Mouse (Mus musculus) midbrain, embryonic 11.5 days (tissue): ENCODE measurements at regions not wholly inside any gene's neighbourhood (a gene's known extent, or its start where the extent isn't known, plus 50 kb on each side); places are given as distances from the start of the nearest gene placed in this dataset.
A peak's percentile ranks its signal among the peaks of the same experiment; 100 is the strongest.

Experiments used
- ATAC-seq: fragments of 200-750 bp; cut with Nextera tagmentation; 2 replicates; pipeline ENCODE4 v1.8.0; 2017; ENCODE audit warnings: moderate TSS enrichment, moderate library complexity; ENCODE audit not compliant: low FRiP score
- DNase-seq: peaks from one replicate; pipeline ENCODE4 v3.0.0; 2015; ENCODE audit warnings: low spot score; ENCODE audit errors: missing footprints
- H3K27ac ChIP-seq: fragments of 300-500 bp; sonication (generic); 2 replicates; pipeline ENCODE4 v1.5.1; 2014; ENCODE audit warnings: low read depth, low read length
- H3K27me3 ChIP-seq: fragments of 300-500 bp; sonication (generic); 2 replicates; pipeline ENCODE4 v1.6.1; 2014; ENCODE audit warnings: mild to moderate bottlenecking, low read length, moderate library complexity, mixed read lengths; ENCODE audit not compliant: control insufficient read depth, insufficient read depth
- H3K36me3 ChIP-seq: fragments of 300-500 bp; sonication (generic); 2 replicates; pipeline ENCODE4 v1.6.1; 2014; ENCODE audit warnings: mild to moderate bottlenecking, low read length, moderate library complexity, mixed read lengths; ENCODE audit not compliant: control insufficient read depth, insufficient read depth
- H3K4me1 ChIP-seq: fragments of 300-500 bp; sonication (generic); 2 replicates; pipeline ENCODE4 v1.6.1; 2014; ENCODE audit warnings: low read length; ENCODE audit not compliant: control insufficient read depth, insufficient read depth
- H3K4me2 ChIP-seq: fragments of 300-500 bp; sonication (generic); 2 replicates; pipeline ENCODE4 v1.6.1; 2014; ENCODE audit warnings: mild to moderate bottlenecking, moderate library complexity
- H3K4me3 ChIP-seq: fragments of 300-500 bp; sonication (generic); 2 replicates; pipeline ENCODE4 v1.5.1; 2014; ENCODE audit warnings: low read depth, low read length
- H3K9ac ChIP-seq: fragments of 300-500 bp; sonication (generic); 2 replicates; pipeline ENCODE4 v1.6.1; 2014; ENCODE audit warnings: low read length
- H3K9me3 ChIP-seq: fragments of 300-500 bp; sonication (generic); 2 replicates; pipeline ENCODE4 v1.6.1; 2016; ENCODE audit warnings: low read length; ENCODE audit not compliant: control insufficient read depth
- WGBS: fragments of 180-500 bp; shearing (Covaris S2); extraction: QIAGEN DNeasy Blood & Tissue Kit; methylation state at CpG from one replicate; pipeline ENCODE4 v1.1.7; 2014; 5-methylcytosine and 5-hydroxymethylcytosine counted together

DNA sequence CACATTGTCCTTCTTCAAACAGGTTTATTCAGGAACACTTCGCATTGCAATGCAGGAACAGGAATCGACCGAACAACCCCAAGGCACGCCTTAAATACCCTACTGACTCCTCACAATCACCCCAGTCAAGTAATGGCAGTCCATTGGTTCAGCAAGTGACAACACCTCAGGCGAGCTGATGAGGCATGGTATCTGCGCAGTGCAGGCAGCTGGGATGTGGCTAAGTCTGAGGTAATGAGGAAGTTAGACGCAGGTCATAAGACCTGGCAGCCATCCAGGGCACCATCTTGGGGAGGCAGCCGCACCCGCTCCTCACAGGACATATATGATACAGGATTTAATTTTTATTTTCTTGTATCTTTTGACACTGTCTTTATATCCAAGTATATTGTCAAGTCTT, 1251.6 kb downstream of the Basp1 start:
- ATAC-seq (no peak), DNase-seq (no peak)
- no peak overlapping the region for H3K4me3 ChIP-seq
- no peaks in the 10 kb centered on the region for H3K9me3 ChIP-seq
- no peak overlapping the region for H3K27ac ChIP-seq
- H3K9ac ChIP-seq: no peak overlapping the region
- no peaks in the 10 kb centered on the region for H3K36me3 ChIP-seq
- H3K4me1 ChIP-seq: no peaks in the 10 kb centered on the region
- 93% methylated on average over 9 of the region's 9 CpGs for WGBS
- H3K4me2 ChIP-seq: no peak overlapping the region
- H3K27me3 ChIP-seq: no peaks in the 10 kb centered on the region

GRCm38 (mm10) chr15:24157700-24158350, 1255.7 kb downstream of the Basp1 start:
- Histone ChIP-seq H3K27me3 (no peaks in the 10 kb centered on the region), H3K4me1 (no peaks in the 10 kb centered on the region), H3K4me3 (no peak overlapping the region), H3K27ac (no peak overlapping the region), H3K36me3 (no peaks in the 10 kb centered on the region), H3K4me2 (no peak overlapping the region), H3K9ac (no peak overlapping the region), H3K9me3 (no peaks in the 10 kb centered on the region)
- 84% methylated on average over 10 of the region's 10 CpGs for WGBS
- ATAC-seq (no peak), DNase-seq (peak; percentile 59)

GRCm38 (mm10) chr15:24154291-24154690, 1259.3 kb downstream of the Basp1 start:
- Histone ChIP-seq H3K4me1 (no peaks in the 10 kb centered on the region), H3K27me3 (no peaks in the 10 kb centered on the region), H3K4me2 (no peak overlapping the region), H3K27ac (no peak overlapping the region), H3K9me3 (no peaks in the 10 kb centered on the region), H3K4me3 (no peak overlapping the region), H3K36me3 (no peaks in the 10 kb centered on the region), H3K9ac (no peak overlapping the region)
- WGBS: 89% methylated on average over 3 of the region's 3 CpGs
- ATAC-seq: no peak
- peak; percentile 6 for DNase-seq

DNA sequence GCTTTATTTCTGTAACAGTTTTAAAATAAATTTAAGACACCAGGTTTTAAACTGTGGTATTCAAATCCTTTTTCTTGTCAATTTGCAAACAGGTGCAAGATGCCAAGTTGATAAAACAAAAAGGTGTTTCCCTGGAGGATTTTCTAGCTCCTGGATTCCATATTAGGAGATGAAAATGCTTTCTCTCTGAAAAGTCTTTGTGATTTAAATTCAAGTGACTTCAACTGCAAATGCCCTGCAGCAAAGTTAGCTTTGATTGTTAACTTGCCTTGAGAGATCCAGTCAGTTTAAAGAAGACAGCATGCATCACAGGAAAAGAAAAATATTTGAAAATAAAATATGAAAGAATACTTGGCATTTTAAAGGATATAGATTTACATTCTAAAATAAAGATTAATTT, 1289.3 kb downstream of the Basp1 start:
- H3K9ac ChIP-seq: no peak overlapping the region
- H3K27me3 ChIP-seq: no peaks in the 10 kb centered on the region
- no peak overlapping the region for H3K4me2 ChIP-seq
- H3K9me3 ChIP-seq: no peaks in the 10 kb centered on the region
- no peak for ATAC-seq
- no peak for DNase-seq
- no peak overlapping the region for H3K4me3 ChIP-seq
- H3K27ac ChIP-seq: no peak overlapping the region
- H3K36me3 ChIP-seq: no peaks in the 10 kb centered on the region
- H3K4me1 ChIP-seq: no peaks in the 10 kb centered on the region; the same call in 1 of the 2 replicates

- H3K27me3 ChIP-seq: no peaks in the 10 kb centered on the region
- DNase-seq (no peak), ATAC-seq (no peak)
- no peaks in the 10 kb centered on the region for H3K4me1 ChIP-seq
- no peak overlapping the region for H3K4me2 ChIP-seq
- H3K4me3 ChIP-seq: no peak overlapping the region
- 81% methylated on average over 5 of the region's 5 CpGs for WGBS
- H3K9me3 ChIP-seq: no peaks in the 10 kb centered on the region
- H3K36me3 ChIP-seq: no peaks in the 10 kb centered on the region
- no peak overlapping the region for H3K27ac ChIP-seq
- no peak overlapping the region for H3K9ac ChIP-seq
These were observed 1327.3 kb downstream of the Basp1 start for GRCm38 (mm10) chr15:24086267-24086666.

DNA sequence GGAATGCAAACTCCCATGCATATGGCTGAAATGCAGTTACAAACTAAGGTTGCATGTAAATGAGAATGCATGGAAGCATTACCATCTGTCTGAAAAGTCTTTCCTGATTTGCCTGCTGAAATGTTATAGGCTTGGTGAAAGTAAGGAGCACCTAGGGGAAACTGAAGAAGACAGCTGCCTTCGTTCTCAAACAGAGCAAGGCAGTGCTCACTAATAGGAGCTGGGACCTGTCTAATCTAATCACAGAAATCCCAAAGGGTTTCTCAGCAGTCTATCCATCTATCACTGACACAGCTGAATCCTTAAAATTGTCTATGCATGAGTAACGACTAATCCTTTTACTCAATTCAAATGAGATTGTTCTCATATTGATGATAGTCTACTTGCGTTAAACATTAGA, 1360.4 kb downstream of the Basp1 start:
- no peak overlapping the region for H3K27ac ChIP-seq
- H3K9ac ChIP-seq: no peak overlapping the region
- no peaks in the 10 kb centered on the region for H3K36me3 ChIP-seq
- H3K27me3 ChIP-seq: no peaks in the 10 kb centered on the region
- no peaks in the 10 kb centered on the region for H3K9me3 ChIP-seq
- WGBS: 72% methylated on average over 3 of the region's 3 CpGs
- DNase-seq (no peak), ATAC-seq (peak; percentile 58; the same call in 1 of the 2 replicates)
- no peaks in the 10 kb centered on the region for H3K4me1 ChIP-seq
- no peak overlapping the region for H3K4me3 ChIP-seq
- no peak overlapping the region for H3K4me2 ChIP-seq

GRCm38 (mm10) chr15:24040847-24041246, 1372.7 kb downstream of the Basp1 start:
- ATAC-seq (no peak), DNase-seq (no peak)
- Histone ChIP-seq H3K27ac (no peak overlapping the region), H3K4me3 (no peak overlapping the region), H3K9ac (no peak overlapping the region), H3K36me3 (no peaks in the 10 kb centered on the region), H3K4me2 (no peak overlapping the region), H3K27me3 (no peaks in the 10 kb centered on the region), H3K4me1 (no peaks in the 10 kb centered on the region), H3K9me3 (no peaks in the 10 kb centered on the region)
- WGBS: 61% methylated on average over 2 of the region's 2 CpGs

GRCm38 (mm10) chr15:24039174-24039573, 1374.4 kb downstream of the Basp1 start:
- H3K9me3 ChIP-seq: no peaks in the 10 kb centered on the region
- DNase-seq (no peak), ATAC-seq (no peak)
- no peak overlapping the region for H3K27ac ChIP-seq
- WGBS: 87% methylated on average over 5 of the region's 5 CpGs
- no peaks in the 10 kb centered on the region for H3K27me3 ChIP-seq
- no peaks in the 10 kb centered on the region for H3K36me3 ChIP-seq
- H3K4me3 ChIP-seq: no peak overlapping the region
- H3K4me2 ChIP-seq: no peak overlapping the region
- H3K9ac ChIP-seq: no peak overlapping the region
- no peaks in the 10 kb centered on the region for H3K4me1 ChIP-seq

GRCm38 (mm10) chr15:24022137-24022536, 1391.4 kb downstream of the Basp1 start:
- no peaks in the 10 kb centered on the region for H3K36me3 ChIP-seq

More at GRCm38 (mm10) chr15:24022137-24022536, 1391.4 kb downstream of the Basp1 start:
- ATAC-seq (no peak), DNase-seq (no peak)
- Histone ChIP-seq H3K4me1 (no peaks in the 10 kb centered on the region), H3K27me3 (no peaks in the 10 kb centered on the region), H3K4me3 (no peak overlapping the region), H3K27ac (no peak overlapping the region), H3K4me2 (no peak overlapping the region), H3K9me3 (no peaks in the 10 kb centered on the region), H3K9ac (no peak overlapping the region)
